Mouse (Mus musculus) intestine, embryonic 16.5 days (tissue): ENCODE results near the gene Fam161a. TPM values are rescaled to one million over a fixed set of nuclear protein-coding genes. Genes with fewer than 3 reads are reported as not detected.
"Not testable (repeated sequence)": the region's sequence is repeated elsewhere in the genome, so short reads cannot be mapped to it uniquely, and the experiment has no call there.

Experiments used
- ATAC-seq: fragments of 200-750 bp; cut with Nextera tagmentation; 2 replicates; pipeline ENCODE4 v1.8.0; 2017; ENCODE audit warnings: moderate TSS enrichment, moderate library complexity
- H3K27ac ChIP-seq: fragments of 300-500 bp; sonication (generic); 2 replicates; pipeline ENCODE4 v1.5.1; 2014; ENCODE audit warnings: mild to moderate bottlenecking, low read length
- H3K27me3 ChIP-seq: fragments of 300-500 bp; sonication (generic); replicated peaks from 2 replicates; pipeline ENCODE4 v1.6.1; 2014; ENCODE audit warnings: low read length, control low read depth, mixed read lengths; ENCODE audit not compliant: control insufficient read depth, insufficient read depth
- H3K36me3 ChIP-seq: fragments of 300-500 bp; sonication (generic); 2 replicates; pipeline ENCODE4 v1.6.1; 2014; ENCODE audit warnings: low read length, control low read depth; ENCODE audit not compliant: control insufficient read depth, insufficient read depth
- H3K4me1 ChIP-seq: fragments of 300-500 bp; sonication (generic); 2 replicates; pipeline ENCODE4 v1.6.1; 2014; ENCODE audit warnings: low read length, control low read depth, mixed read lengths; ENCODE audit not compliant: control insufficient read depth, insufficient read depth
- H3K4me2 ChIP-seq: fragments of 300-500 bp; sonication (generic); 2 replicates; pipeline ENCODE4 v1.6.1; 2014; ENCODE audit warnings: low read depth, low read length, control low read depth
- H3K4me3 ChIP-seq: fragments of 300-500 bp; sonication (generic); 2 replicates; pipeline ENCODE4 v1.5.1; 2014; ENCODE audit warnings: mild to moderate bottlenecking, low read length
- H3K9ac ChIP-seq: fragments of 300-500 bp; sonication (generic); 2 replicates; pipeline ENCODE4 v1.6.1; 2014; ENCODE audit warnings: low read depth, low read length
- H3K9me3 ChIP-seq: fragments of 300-500 bp; sonication (generic); 2 replicates; pipeline ENCODE4 v1.6.1; 2016; ENCODE audit warnings: low read length, control low read depth; ENCODE audit not compliant: control insufficient read depth
- WGBS: fragments of 180-500 bp; shearing (Covaris S2); extraction: QIAGEN DNeasy Blood & Tissue Kit; methylation state at CpG from one replicate; pipeline ENCODE4 v1.1.7; 2014; 5-methylcytosine and 5-hydroxymethylcytosine counted together
- polyA plus RNA-seq: library from polyadenylated mRNA; unstranded; fragments of >200 nt; fragmentation: Nextera tagmentation; extraction: Ambion mirVana; gene quantifications from 2 replicates; pipeline ENCODE4 v1.2.1, GENCODE M21; 2015

The Fam161a gene
- polyA plus RNA-seq, 1 experiment from 2014 or later, result 2.7 TPM

GRCm38 (mm10) chr11:23063857-23064256, 56.5 kb downstream of the Fam161a start:
- H3K4me2 ChIP-seq, result no peak overlapping the region
- no peak for ATAC-seq
- no peaks in the 10 kb centered on the region for H3K4me1 ChIP-seq
- no peaks in the 10 kb centered on the region for H3K9me3 ChIP-seq
- H3K36me3 ChIP-seq, result no peaks in the 10 kb centered on the region
- H3K27ac ChIP-seq, result no peak overlapping the region
- no peak overlapping the region for H3K9ac ChIP-seq
- H3K4me3 ChIP-seq, result no peak overlapping the region
- WGBS, result 43% methylated on average over 3 of the region's 3 CpGs
- no peaks in the 10 kb centered on the region for H3K27me3 ChIP-seq

- H3K27ac ChIP-seq, H3K4me2 ChIP-seq, H3K27me3 ChIP-seq, H3K9ac ChIP-seq, H3K36me3 ChIP-seq, H3K9me3 ChIP-seq, ATAC-seq, H3K4me1 ChIP-seq, H3K4me3 ChIP-seq: not testable (repeated sequence)
- WGBS, result 37% methylated on average over 3 of the region's 3 CpGs
Observed at GRCm38 (mm10) chr11:23064276-23064675, 56.9 kb downstream of the Fam161a start.

DNA sequence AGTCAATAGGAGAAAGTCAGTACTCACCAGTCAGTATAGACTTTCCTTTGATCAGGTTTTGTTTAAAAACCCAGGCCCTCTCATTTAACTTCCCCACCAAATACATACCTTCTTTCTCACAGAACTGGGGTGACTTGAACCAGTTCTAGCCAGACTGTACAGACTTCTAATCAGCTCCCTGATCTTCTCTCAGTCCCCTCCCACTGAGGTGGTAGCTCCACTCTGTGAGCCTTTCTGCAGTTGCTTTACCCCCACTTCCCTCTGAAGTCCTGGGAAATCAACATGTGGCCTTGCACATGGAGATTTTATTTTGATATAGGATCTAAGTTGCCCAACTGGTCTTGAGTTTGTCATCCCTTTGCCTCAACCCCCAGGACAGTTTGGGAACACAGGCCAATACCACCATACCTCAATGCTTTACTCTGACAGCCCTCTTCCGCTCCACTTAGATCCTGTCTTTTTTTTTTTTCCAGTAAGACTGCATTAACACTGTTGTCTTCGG, 57.9 kb downstream of the Fam161a start:
- no peaks in the 10 kb centered on the region for H3K27me3 ChIP-seq
- no peaks in the 10 kb centered on the region for H3K4me1 ChIP-seq
- no peak overlapping the region for H3K4me2 ChIP-seq
- no peak for ATAC-seq
- 84% methylated on average over 2 of the region's 2 CpGs for WGBS
- H3K4me3 ChIP-seq, result no peak overlapping the region
- no peaks in the 10 kb centered on the region for H3K36me3 ChIP-seq
- H3K27ac ChIP-seq, result no peak overlapping the region
- H3K9me3 ChIP-seq, result no peaks in the 10 kb centered on the region
- no peak overlapping the region for H3K9ac ChIP-seq

GRCm38 (mm10) chr11:23067395-23068136, 60.2 kb downstream of the Fam161a start:
- H3K4me2 ChIP-seq, result peak overlapping the region; percentile 78
- H3K9me3 ChIP-seq, result no peaks in the 10 kb centered on the region
- no peaks in the 10 kb centered on the region for H3K27me3 ChIP-seq
- under 1% methylated on average over 48 of the region's 49 CpGs for WGBS
- peak; percentile 100 for ATAC-seq
- no peaks in the 10 kb centered on the region for H3K36me3 ChIP-seq
- H3K27ac ChIP-seq, result peak overlapping the region; percentile 45; the same call in 1 of the 2 replicates
- H3K9ac ChIP-seq, result peak overlapping the region; percentile 79
- peak overlapping the region; percentile 67 for H3K4me3 ChIP-seq
- no peaks in the 10 kb centered on the region for H3K4me1 ChIP-seq

DNA sequence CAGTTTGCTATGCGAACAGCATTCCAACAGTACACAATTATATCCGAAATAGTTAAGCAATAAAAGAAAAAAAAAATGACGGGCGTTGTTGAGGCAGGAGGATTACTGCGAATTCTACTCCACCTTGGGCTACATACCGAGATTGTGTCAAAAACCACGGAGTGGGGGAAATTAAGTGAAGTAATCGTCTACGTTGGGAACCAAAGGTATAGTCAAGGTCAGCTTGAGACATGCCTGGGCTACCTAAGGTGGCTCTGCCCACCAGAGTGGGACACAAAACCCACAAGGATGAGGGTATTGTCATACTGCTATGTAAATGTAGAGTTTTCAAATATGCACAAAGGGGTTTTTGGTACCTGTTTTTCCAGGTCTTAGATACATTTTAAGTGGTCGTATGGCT, 60.9 kb downstream of the Fam161a start:
- H3K9ac ChIP-seq, result peak overlapping the region; percentile 79
- no peaks in the 10 kb centered on the region for H3K27me3 ChIP-seq
- peak overlapping the region; percentile 67 for H3K4me3 ChIP-seq
- H3K4me1 ChIP-seq, result no peaks in the 10 kb centered on the region
- H3K4me2 ChIP-seq, result peak overlapping the region; percentile 78
- H3K9me3 ChIP-seq, result no peaks in the 10 kb centered on the region
- peak; percentile 2; the same call in 1 of the 2 replicates for ATAC-seq
- no peaks in the 10 kb centered on the region for H3K36me3 ChIP-seq
- WGBS, result 4% methylated on average over 10 of the region's 10 CpGs
- H3K27ac ChIP-seq, result no peak overlapping the region

GRCm38 (mm10) chr11:23068986-23069385, 61.7 kb downstream of the Fam161a start:
- not testable (repeated sequence) for H3K27me3 ChIP-seq, H3K4me3 ChIP-seq, H3K36me3 ChIP-seq, H3K4me2 ChIP-seq, H3K27ac ChIP-seq, H3K4me1 ChIP-seq, H3K9ac ChIP-seq, H3K9me3 ChIP-seq, ATAC-seq
- WGBS, result 85% methylated on average over 9 of the region's 9 CpGs

DNA sequence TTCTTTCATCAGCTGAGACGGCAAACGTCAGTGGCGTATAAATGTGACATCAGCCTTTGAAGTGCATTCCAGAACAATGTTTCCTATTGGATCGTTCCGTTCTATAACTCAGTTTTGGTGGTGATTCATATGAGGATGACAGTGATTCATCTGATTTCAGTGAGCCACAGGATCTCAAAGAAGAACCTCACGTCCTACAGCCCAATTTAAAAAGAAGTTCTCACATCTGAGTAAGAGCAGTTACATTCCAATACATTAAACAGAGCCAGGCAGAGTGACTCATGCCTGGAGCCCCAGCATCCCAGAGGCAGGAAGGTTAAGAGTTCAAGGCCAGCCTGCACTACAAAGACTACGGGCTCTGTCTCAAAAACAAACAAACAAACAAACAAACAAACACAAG, 67.5 kb downstream of the Fam161a start:
- Histone ChIP-seq H3K27ac (no peak overlapping the region), H3K36me3 (no peaks in the 10 kb centered on the region), H3K27me3 (no peaks in the 10 kb centered on the region), H3K4me3 (no peak overlapping the region), H3K9me3 (no peaks in the 10 kb centered on the region), H3K4me2 (no peak overlapping the region), H3K9ac (no peak overlapping the region), H3K4me1 (no peaks in the 10 kb centered on the region)
- ATAC-seq, result no peak
- 56% methylated on average over 7 of the region's 7 CpGs for WGBS

- no peak overlapping the region for H3K4me3 ChIP-seq
- no peaks in the 10 kb centered on the region for H3K27me3 ChIP-seq
- no peak for ATAC-seq
- no peaks in the 10 kb centered on the region for H3K4me1 ChIP-seq
- no peaks in the 10 kb centered on the region for H3K9me3 ChIP-seq
- no peak overlapping the region for H3K9ac ChIP-seq
- H3K27ac ChIP-seq, result no peak overlapping the region
- 88% methylated on average over 1 of the region's 1 CpGs for WGBS
- no peak overlapping the region for H3K4me2 ChIP-seq
- no peaks in the 10 kb centered on the region for H3K36me3 ChIP-seq
Observed at GRCm38 (mm10) chr11:23078541-23078940, 71.2 kb downstream of the Fam161a start.
